Mouse (Mus musculus): ENCODE measurements at regions not wholly inside any gene's neighbourhood (a gene's known extent, or its start where the extent isn't known, plus 50 kb on each side); places are given as distances from the start of the nearest gene placed in this dataset.
"Not testable (repeated sequence)": the region's sequence is repeated elsewhere in the genome, so short reads cannot be mapped to it uniquely, and the experiment has no call there.

DNA sequence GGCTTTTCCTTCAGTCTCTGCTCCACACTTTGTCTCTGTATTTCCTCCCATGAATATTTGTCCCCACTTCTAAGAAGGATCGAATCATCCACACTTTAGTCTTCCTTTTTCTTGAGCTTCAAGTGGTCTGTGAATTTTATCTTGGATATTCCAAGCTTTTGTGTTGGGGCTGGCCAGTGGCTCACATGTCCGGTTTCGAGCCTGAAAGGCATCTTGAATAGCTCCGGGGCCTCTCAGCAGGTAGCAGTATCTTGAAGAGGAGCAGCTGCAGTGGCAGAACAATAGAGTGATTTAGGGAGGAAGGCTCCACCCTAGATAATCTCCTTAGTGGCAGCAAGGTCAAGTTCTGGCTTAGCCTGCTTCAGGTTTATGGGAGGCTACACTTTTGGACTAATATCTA lies 113.0 kb upstream of the Mettl21e start:
- H3K9me3 ChIP-seq (ENCODE audit: control insufficient read depth, low read length); H3K9ac ChIP-seq (ENCODE audit: low read length); H3K4me2 ChIP-seq (ENCODE audit: low read depth, low read length); H3K4me1 ChIP-seq (replicated peaks; ENCODE audit: control insufficient read depth, insufficient read depth, low read length); H3K36me3 ChIP-seq (ENCODE audit: control insufficient read depth, insufficient read depth, low read length); ATAC-seq (ENCODE audit: low read depth); H3K27me3 ChIP-seq (ENCODE audit: control insufficient read depth, insufficient read depth, low read depth, low read length); H3K27ac ChIP-seq (ENCODE audit: low read length); H3K4me3 ChIP-seq (ENCODE audit: low read length): not testable (repeated sequence)
- WGBS, result 59% methylated on average over 4 of the region's 4 CpGs

DNA sequence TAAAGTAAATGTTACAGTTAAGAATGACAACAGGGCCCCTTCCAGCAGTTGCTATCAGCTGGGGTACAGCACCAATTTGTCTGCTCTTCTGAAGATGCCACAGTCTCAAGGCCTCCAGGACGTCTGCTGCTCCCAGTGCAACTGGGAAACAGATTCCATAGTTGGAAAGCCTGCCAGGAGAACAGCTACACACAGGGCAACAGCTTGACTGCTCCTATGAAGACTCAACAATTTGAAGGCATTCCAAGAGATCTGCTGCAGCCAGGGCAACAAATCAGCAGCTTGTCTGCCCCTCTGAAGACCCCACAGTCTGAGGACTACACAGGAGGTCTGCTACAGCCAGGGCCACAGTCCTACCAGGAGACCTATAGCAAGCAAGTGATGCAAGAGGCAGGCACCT lies 106.7 kb upstream of the Mettl21e start:
- Histone ChIP-seq H3K9ac (ENCODE audit: low read length) (no peak overlapping the region), H3K27me3 (ENCODE audit: control insufficient read depth, insufficient read depth, low read depth, low read length) (no peaks in the 10 kb centered on the region), H3K27ac (ENCODE audit: low read length) (peak overlapping the region; percentile 36; the same call in 1 of the 2 replicates), H3K4me2 (ENCODE audit: low read depth, low read length) (no peak overlapping the region), H3K9me3 (ENCODE audit: control insufficient read depth, low read length) (0 out of 2 replicates have a peak, but pooled peaks cover 3% of the 10 kb centered on the region), H3K4me1 (replicated peaks; ENCODE audit: control insufficient read depth, insufficient read depth, low read length) (no peaks in the 10 kb centered on the region), H3K36me3 (ENCODE audit: control insufficient read depth, insufficient read depth, low read length) (no peaks in the 10 kb centered on the region), H3K4me3 (ENCODE audit: low read length) (no peak overlapping the region)
- WGBS, result 12% methylated on average over 1 of the region's 1 CpGs
- no peak for ATAC-seq (ENCODE audit: low read depth)

Measured in lung, embryonic 16.5 days (tissue).